Mouse (Mus musculus) CH12.LX (cell line): ENCODE results near the gene Gm9970.

Experiments
- CHD1 ChIP-seq: IDR thresholded peaks from 2 replicates; pipeline ENCODE4 v1.6.1; 2012; ENCODE audit warnings: low read depth, low read length, improper control_type of control experiment, inconsistent platforms
- CTCF ChIP-seq, 2 experiments: IDR thresholded peaks in 1 of 2; conservative IDR thresholded peaks in 1 of 2; 2 replicates each; pipeline ENCODE4 v1.5.1; 2011 to 2012; ENCODE audit warnings: low read depth in 2 of 2, low read length in 2 of 2, improper control_type of control experiment in 1 of 2, inconsistent platforms in 1 of 2, mild to moderate bottlenecking in 1 of 2, moderate library complexity in 1 of 2
- EP300 ChIP-seq: IDR thresholded peaks from 2 replicates; pipeline ENCODE4 v1.6.1; 2011; ENCODE audit warnings: low read length, improper control_type of control experiment
- MXI1 ChIP-seq: IDR thresholded peaks from 2 replicates; pipeline ENCODE4 v1.6.1; 2011; ENCODE audit warnings: mild to moderate bottlenecking, low read depth, low read length, improper control_type of control experiment
- NRF1 ChIP-seq: IDR thresholded peaks from 2 replicates; pipeline ENCODE4 v1.6.1; 2014; ENCODE audit warnings: low read depth, mild to moderate bottlenecking, inconsistent platforms, low read length, improper control_type of control experiment, moderate library complexity
- POLR2A ChIP-seq: IDR thresholded peaks from 2 replicates; pipeline ENCODE4 v1.6.1; 2011; ENCODE audit warnings: low read depth, mild to moderate bottlenecking, improper control_type of control experiment, low read length
- ZC3H11A ChIP-seq: IDR thresholded peaks from 2 replicates; pipeline ENCODE4 v1.6.1; 2012; ENCODE audit warnings: low read depth, mild to moderate bottlenecking, inconsistent platforms, low read length, improper control_type of control experiment

DNA sequence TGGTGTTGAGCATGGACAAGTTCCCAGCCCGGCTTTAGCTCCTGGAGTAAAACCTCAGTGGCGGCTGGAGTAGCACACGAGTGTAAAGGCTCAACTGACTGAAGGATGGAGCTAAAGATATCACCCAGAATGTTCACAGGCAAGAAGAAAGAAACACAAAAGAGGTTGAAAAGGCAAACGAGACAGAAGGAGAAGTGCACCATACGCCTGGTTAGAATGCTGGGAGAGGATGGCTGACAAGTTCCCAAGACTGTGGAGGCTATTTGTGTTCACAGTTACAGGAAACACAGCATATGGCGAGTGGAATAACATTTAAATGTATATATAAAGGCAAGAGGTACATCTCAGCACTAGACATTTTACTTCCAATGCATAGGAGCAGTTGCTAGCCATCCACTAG is 32.0 kb upstream of the Gm9970 start:
- TF ChIP-seq MXI1 (no peak), CTCF (conservative IDR thresholded peaks at IDR 0.05 in 1 of 2, IDR thresholded peaks at IDR 0.05 in 1 of 2; ENCODE audit: low read depth in 2 of 2, low read length in 2 of 2) (no peak), POLR2A (no peak), NRF1 (no peak), EP300 (no peak), ZC3H11A (no peak), CHD1 (no peak)
